Mouse (Mus musculus) ES-E14 (cell line): ENCODE measurements around the gene Erfe.

Source experiments
- CHD2 ChIP-seq: IDR thresholded peaks from 2 replicates; pipeline ENCODE4 v1.6.1; 2014; ENCODE audit warnings: mild to moderate bottlenecking, low read depth, low read length, inconsistent platforms
- MAFK ChIP-seq: IDR thresholded peaks from 2 replicates; pipeline ENCODE4 v1.6.1; 2014; ENCODE audit warnings: mild to moderate bottlenecking, low read depth, low read length, inconsistent platforms; ENCODE audit not compliant: insufficient read depth
- ZNF384 ChIP-seq: IDR thresholded peaks from 2 replicates; pipeline ENCODE4 v1.6.1; 2012; ENCODE audit warnings: low read depth, low read length, inconsistent platforms

- TF ChIP-seq MAFK, result no peak
- no peak for TF ChIP-seq CHD2
- TF ChIP-seq ZNF384, result no peak
These were observed 1.2 kb upstream of the Erfe start for GRCm38 (mm10) chr1:91364822-91365644.
